Mouse (Mus musculus) hindbrain, embryonic 15.5 days (tissue): ENCODE measurements at regions not wholly inside any gene's neighbourhood (a gene's known extent, or its start where the extent isn't known, plus 50 kb on each side); places are given as distances from the start of the nearest gene placed in this dataset.
A peak's percentile ranks its signal among the peaks of the same experiment; 100 is the strongest.

Source experiments
- ATAC-seq: fragments of 200-750 bp; cut with Nextera tagmentation; 2 replicates; pipeline ENCODE4 v1.8.0; 2017; ENCODE audit warnings: low read depth, moderate number of reproducible peaks, moderate TSS enrichment; ENCODE audit not compliant: low FRiP score
- H3K27ac ChIP-seq: fragments of 300-500 bp; sonication (generic); replicated peaks from 2 replicates; pipeline ENCODE4 v1.5.1; 2015; ENCODE audit warnings: mild to moderate bottlenecking, inconsistent platforms
- H3K27me3 ChIP-seq: fragments of 300-500 bp; sonication (generic); 2 replicates; pipeline ENCODE4 v1.6.1; 2015; ENCODE audit warnings: control low read depth, inconsistent platforms
- H3K36me3 ChIP-seq: fragments of 300-500 bp; sonication (generic); 2 replicates; pipeline ENCODE4 v1.6.1; 2015; ENCODE audit warnings: control low read depth, inconsistent platforms
- H3K4me1 ChIP-seq: fragments of 300-500 bp; sonication (generic); replicated peaks from 2 replicates; pipeline ENCODE4 v1.6.1; 2015; ENCODE audit warnings: control low read depth, inconsistent platforms
- H3K4me2 ChIP-seq: fragments of 300-500 bp; sonication (generic); 2 replicates; pipeline ENCODE4 v1.6.1; 2015; ENCODE audit warnings: moderate library complexity, mild to moderate bottlenecking, inconsistent platforms
- H3K4me3 ChIP-seq: fragments of 300-500 bp; sonication (generic); 2 replicates; pipeline ENCODE4 v1.5.1; 2015; ENCODE audit warnings: mild to moderate bottlenecking, inconsistent platforms
- H3K9ac ChIP-seq: fragments of 300-500 bp; sonication (generic); 2 replicates; pipeline ENCODE4 v1.6.1; 2015; ENCODE audit warnings: inconsistent platforms
- H3K9me3 ChIP-seq: fragments of 300-500 bp; sonication (generic); 2 replicates; pipeline ENCODE4 v1.6.1; 2016; ENCODE audit warnings: control low read depth, inconsistent platforms
- whole genome bisulfite sequencing: fragments of 180-500 bp; shearing (Covaris S2); methylation state at CpG from one replicate; pipeline ENCODE4 v1.1.7; 2015; 5-methylcytosine and 5-hydroxymethylcytosine counted together

- Histone ChIP-seq H3K4me3 (no peak overlapping the region), H3K9me3 (no peaks in the 10 kb centered on the region), H3K36me3 (no peaks in the 10 kb centered on the region), H3K27me3 (no peaks in the 10 kb centered on the region), H3K27ac (no peak overlapping the region), H3K9ac (no peak overlapping the region), H3K4me2 (no peak overlapping the region), H3K4me1 (no peaks in the 10 kb centered on the region)
- no peak for ATAC-seq
- 71% methylated on average over 1 of the region's 1 CpGs for WGBS
Measured at GRCm38 (mm10) chr3:19004792-19005191, 623.7 kb downstream of the 1700064H15Rik start.

GRCm38 (mm10) chr3:19044566-19044965 is 583.9 kb downstream of the 1700064H15Rik start:
- Histone ChIP-seq H3K9ac (no peak overlapping the region), H3K9me3 (no peaks in the 10 kb centered on the region), H3K4me3 (no peak overlapping the region), H3K27me3 (no peaks in the 10 kb centered on the region), H3K27ac (no peak overlapping the region), H3K36me3 (no peaks in the 10 kb centered on the region), H3K4me2 (no peak overlapping the region), H3K4me1 (no peaks in the 10 kb centered on the region)
- 71% methylated on average over 3 of the region's 3 CpGs for WGBS
- ATAC-seq: no peak

GRCm38 (mm10) chr3:19045933-19046332 is 582.5 kb downstream of the 1700064H15Rik start:
- Histone ChIP-seq H3K9me3 (no peaks in the 10 kb centered on the region), H3K36me3 (no peaks in the 10 kb centered on the region), H3K27ac (no peak overlapping the region), H3K9ac (no peak overlapping the region), H3K4me2 (no peak overlapping the region), H3K4me1 (no peaks in the 10 kb centered on the region), H3K4me3 (no peak overlapping the region), H3K27me3 (no peaks in the 10 kb centered on the region)
- ATAC-seq: no peak

GRCm38 (mm10) chr3:19046610-19047009 is 581.9 kb downstream of the 1700064H15Rik start:
- Histone ChIP-seq H3K4me2 (no peak overlapping the region), H3K27ac (no peak overlapping the region), H3K9me3 (no peaks in the 10 kb centered on the region), H3K9ac (no peak overlapping the region), H3K4me3 (no peak overlapping the region), H3K27me3 (no peaks in the 10 kb centered on the region), H3K36me3 (no peaks in the 10 kb centered on the region), H3K4me1 (no peaks in the 10 kb centered on the region)
- ATAC-seq: no peak
- 59% methylated on average over 1 of the region's 1 CpGs for WGBS

GRCm38 (mm10) chr3:19055961-19056360 is 572.5 kb downstream of the 1700064H15Rik start:
- H3K9ac ChIP-seq: no peak overlapping the region
- 71% methylated on average over 3 of the region's 3 CpGs for WGBS
- no peak overlapping the region for H3K4me2 ChIP-seq
- no peaks in the 10 kb centered on the region for H3K36me3 ChIP-seq
- no peaks in the 10 kb centered on the region for H3K27me3 ChIP-seq
- H3K4me1 ChIP-seq: no peaks in the 10 kb centered on the region
- no peak overlapping the region for H3K27ac ChIP-seq
- H3K4me3 ChIP-seq: no peak overlapping the region
- H3K9me3 ChIP-seq: no peaks in the 10 kb centered on the region
- ATAC-seq: no peak

GRCm38 (mm10) chr3:19056623-19057022 is 571.9 kb downstream of the 1700064H15Rik start:
- 20% methylated on average over 9 of the region's 9 CpGs for WGBS
- Histone ChIP-seq H3K27me3 (no peaks in the 10 kb centered on the region), H3K27ac (no peak overlapping the region), H3K36me3 (no peaks in the 10 kb centered on the region), H3K4me1 (no peaks in the 10 kb centered on the region), H3K9ac (no peak overlapping the region), H3K9me3 (no peaks in the 10 kb centered on the region), H3K4me2 (no peak overlapping the region), H3K4me3 (no peak overlapping the region)
- 0 out of 2 replicates have a peak, but pooled peaks have one; percentile 52 for ATAC-seq

- H3K27me3 ChIP-seq: peaks cover 4% of the 10 kb centered on the region; the same call in 1 of the 2 replicates
- no peaks in the 10 kb centered on the region for H3K9me3 ChIP-seq
- no peaks in the 10 kb centered on the region for H3K36me3 ChIP-seq
- H3K4me1 ChIP-seq: no peaks in the 10 kb centered on the region
- 26% methylated on average over 17 of the region's 17 CpGs for WGBS
- H3K27ac ChIP-seq: no peak overlapping the region
- no peak overlapping the region for H3K9ac ChIP-seq
- peak; percentile 58 for ATAC-seq
- no peak overlapping the region for H3K4me3 ChIP-seq
- no peak overlapping the region for H3K4me2 ChIP-seq
Measured at GRCm38 (mm10) chr3:19059906-19060870, 568.3 kb downstream of the 1700064H15Rik start.

- H3K4me2 ChIP-seq: no peak overlapping the region
- H3K27me3 ChIP-seq: peaks cover 4% of the 10 kb centered on the region; the same call in 1 of the 2 replicates
- H3K4me1 ChIP-seq: no peaks in the 10 kb centered on the region
- no peak overlapping the region for H3K4me3 ChIP-seq
- H3K27ac ChIP-seq: no peak overlapping the region
- H3K9me3 ChIP-seq: no peaks in the 10 kb centered on the region
- peak; percentile 78 for ATAC-seq
- no peaks in the 10 kb centered on the region for H3K36me3 ChIP-seq
- H3K9ac ChIP-seq: no peak overlapping the region
- 45% methylated on average over 13 of the region's 14 CpGs for WGBS
Measured at GRCm38 (mm10) chr3:19061488-19062248, 566.8 kb downstream of the 1700064H15Rik start.

- 34% methylated on average over 6 of the region's 6 CpGs for WGBS
- peak; percentile 42 for ATAC-seq
- no peaks in the 10 kb centered on the region for H3K4me1 ChIP-seq
- H3K27ac ChIP-seq: no peak overlapping the region
- no peak overlapping the region for H3K4me3 ChIP-seq
- no peak overlapping the region for H3K4me2 ChIP-seq
- H3K9me3 ChIP-seq: no peaks in the 10 kb centered on the region
- H3K9ac ChIP-seq: no peak overlapping the region
- H3K27me3 ChIP-seq: peaks cover 4% of the 10 kb centered on the region; the same call in 1 of the 2 replicates
- H3K36me3 ChIP-seq: no peaks in the 10 kb centered on the region
Measured at GRCm38 (mm10) chr3:19062249-19062859, 566.1 kb downstream of the 1700064H15Rik start.

GRCm38 (mm10) chr3:19067141-19067757 is 561.2 kb downstream of the 1700064H15Rik start:
- no peak overlapping the region for H3K4me2 ChIP-seq
- no peaks in the 10 kb centered on the region for H3K4me1 ChIP-seq
- no peak overlapping the region for H3K9ac ChIP-seq
- WGBS: 84% methylated on average over 3 of the region's 3 CpGs
- ATAC-seq: no peak
- no peaks in the 10 kb centered on the region for H3K36me3 ChIP-seq
- no peak overlapping the region for H3K27ac ChIP-seq
- no peak overlapping the region for H3K4me3 ChIP-seq
- H3K9me3 ChIP-seq: no peaks in the 10 kb centered on the region
- peaks cover 4% of the 10 kb centered on the region; the same call in 1 of the 2 replicates for H3K27me3 ChIP-seq
